Mouse (Mus musculus) liver, embryonic 14.5 days (tissue): ENCODE measurements around the gene Tubb3. TPM values are rescaled to one million over a fixed set of nuclear protein-coding genes. Genes with fewer than 3 reads are reported as not detected.

Experiments
- ATAC-seq: fragments of 200-750 bp; cut with Nextera tagmentation; 2 replicates; pipeline ENCODE4 v1.8.0; 2017; ENCODE audit warnings: moderate number of reproducible peaks, mild to moderate bottlenecking, moderate library complexity; ENCODE audit not compliant: insufficient read depth
- DNase-seq, 3 experiments: peaks; one replicate each; pipeline ENCODE4 v3.0.0-alpha.2; 2012 to 2013; ENCODE audit warnings: low read depth in 3 of 3, low spot score in 3 of 3
- H3K27ac ChIP-seq: fragments of 300-500 bp; sonication (generic); 2 replicates; pipeline ENCODE4 v1.5.1; 2014; ENCODE audit warnings: moderate library complexity, mild to moderate bottlenecking, control low read depth, inconsistent platforms
- H3K27me3 ChIP-seq: fragments of 300-500 bp; sonication (generic); 2 replicates; pipeline ENCODE4 v1.6.1; 2014; ENCODE audit warnings: mild to moderate bottlenecking, low read length, moderate library complexity; ENCODE audit not compliant: control insufficient read depth, insufficient read depth
- H3K36me3 ChIP-seq: fragments of 300-500 bp; sonication (generic); replicated peaks from 2 replicates; pipeline ENCODE4 v1.6.1; 2014; ENCODE audit warnings: low read depth; ENCODE audit not compliant: control insufficient read depth, insufficient read depth
- H3K4me1 ChIP-seq, 2 experiments: fragments of 200-500 bp in 1 of 2; fragments of 300-500 bp in 1 of 2; sonication (generic) in 1 of 2; replicated peaks; 2 replicates each; pipeline ENCODE4 v1.6.1; 2012 to 2014; ENCODE audit warnings: antibody characterized with exemption in 1 of 2, inconsistent platforms in 1 of 2, low read length in 1 of 2; ENCODE audit not compliant: control insufficient read depth in 2 of 2, insufficient read depth in 2 of 2
- H3K4me2 ChIP-seq: fragments of 300-500 bp; sonication (generic); 2 replicates; pipeline ENCODE4 v1.6.1; 2014; ENCODE audit warnings: low read depth, mild to moderate bottlenecking, control low read depth, moderate library complexity
- H3K4me3 ChIP-seq, 2 experiments: fragments of 200-500 bp in 1 of 2; fragments of 300-500 bp in 1 of 2; sonication (generic) in 1 of 2; 2 replicates each; pipeline ENCODE4 v1.5.1; 2012 to 2014; ENCODE audit warnings: low read depth in 2 of 2, low read length in 2 of 2, mild to moderate bottlenecking in 2 of 2, control low read depth in 1 of 2, inconsistent platforms in 1 of 2, moderate library complexity in 1 of 2; ENCODE audit not compliant: insufficient read depth in 1 of 2
- H3K9ac ChIP-seq: fragments of 300-500 bp; sonication (generic); replicated peaks from 2 replicates; pipeline ENCODE4 v1.6.1; 2014; ENCODE audit warnings: mild to moderate bottlenecking, control low read depth, moderate library complexity
- H3K9me3 ChIP-seq: fragments of 300-500 bp; sonication (generic); 2 replicates; pipeline ENCODE4 v1.6.1; 2016; ENCODE audit warnings: low read length, mixed read lengths; ENCODE audit not compliant: control insufficient read depth
- CTCF ChIP-seq: IDR thresholded peaks from 2 replicates; pipeline ENCODE4 v1.5.1; 2016; ENCODE audit warnings: antibody characterized with exemption, low read depth, control low read depth
- EP300 ChIP-seq: IDR thresholded peaks from 2 replicates; pipeline ENCODE4 v1.6.1; 2016; ENCODE audit warnings: antibody characterized with exemption, low read depth
- WGBS: fragments of 180-500 bp; shearing (Covaris S2); extraction: QIAGEN DNeasy Blood & Tissue Kit; methylation state at CpG from one replicate; pipeline ENCODE4 v1.1.7; 2014; ENCODE audit not compliant: insufficient replicate concordance; 5-methylcytosine and 5-hydroxymethylcytosine counted together
- polyA plus RNA-seq, 2 experiments: library from polyadenylated mRNA; depleted of rRNA in 1 of 2; stranded (reverse) in 1 of 2; unstranded in 1 of 2; fragments of >200 nt; fragmentation: Nextera tagmentation in 1 of 2; extraction: Ambion mirVana in 1 of 2; gene quantifications; 2 replicates each; pipeline versions ENCODE4 v1.2.1 to v1.2.3; 2012 to 2014

The Tubb3 gene
- polyA plus RNA-seq, 2 experiments: 0.42 to 0.70 TPM

GRCm38 (mm10) chr8:123415967-123416943 is 5.0 kb downstream of the Tubb3 start:
- Histone ChIP-seq H3K36me3 (no peaks in the 10 kb centered on the region), H3K4me2 (peak overlapping the region; percentile 11; the same call in 1 of the 2 replicates), H3K4me3 (no peak overlapping the region), H3K27ac (no peak overlapping the region), H3K9me3 (no peaks in the 10 kb centered on the region), H3K4me1 (peaks cover 8 to 19% of the 10 kb centered on the region in 2 experiments; a peak in 3 of 4 replicates), H3K9ac (no peak overlapping the region), H3K27me3 (peaks cover 20% of the 10 kb centered on the region)
- 21% methylated on average over 8 of the region's 8 CpGs for WGBS
- DNase-seq (peak in 2 of 3 experiments; percentile 40 to 43), ATAC-seq (peak; percentile 87)
- TF ChIP-seq EP300: peak; percentile 53
- peak; percentile 60 for TF ChIP-seq CTCF

GRCm38 (mm10) chr8:123416944-123417555 is 5.8 kb downstream of the Tubb3 start:
- H3K4me1 ChIP-seq: peaks cover 2 to 14% of the 10 kb centered on the region in 2 experiments; a peak in 3 of 4 replicates
- no peak overlapping the region for H3K4me3 ChIP-seq
- no peak for TF ChIP-seq EP300
- no peak for TF ChIP-seq CTCF
- DNase-seq (no peak), ATAC-seq (no peak)
- peaks cover 12% of the 10 kb centered on the region for H3K27me3 ChIP-seq
- H3K9ac ChIP-seq: no peak overlapping the region
- H3K27ac ChIP-seq: no peak overlapping the region
- H3K36me3 ChIP-seq: no peaks in the 10 kb centered on the region
- no peak overlapping the region for H3K4me2 ChIP-seq
- 47% methylated on average over 8 of the region's 8 CpGs for WGBS
- no peaks in the 10 kb centered on the region for H3K9me3 ChIP-seq

- 47% methylated on average over 4 of the region's 4 CpGs for WGBS
- no peak for TF ChIP-seq CTCF
- no peak for TF ChIP-seq EP300
- no peak overlapping the region for H3K27ac ChIP-seq
Observed at GRCm38 (mm10) chr8:123419711-123420110, 8.5 kb downstream of the Tubb3 start.

GRCm38 (mm10) chr8:123420525-123421281 is 9.5 kb downstream of the Tubb3 start:
- 81% methylated on average over 34 of the region's 34 CpGs for WGBS

More at GRCm38 (mm10) chr8:123419711-123420110, 8.5 kb downstream of the Tubb3 start:
- Histone ChIP-seq H3K9me3 (no peaks in the 10 kb centered on the region), H3K9ac (no peak overlapping the region), H3K4me1 (peaks cover 0 to 7% of the 10 kb centered on the region in 2 experiments; a peak in 2 of 4 replicates), H3K4me3 (no peak overlapping the region), H3K36me3 (no peaks in the 10 kb centered on the region), H3K27me3 (no peaks in the 10 kb centered on the region), H3K4me2 (no peak overlapping the region)
- ATAC-seq: no peak
- DNase-seq: no peak

More at GRCm38 (mm10) chr8:123420525-123421281, 9.5 kb downstream of the Tubb3 start:
- H3K36me3 ChIP-seq: no peaks in the 10 kb centered on the region
- no peak overlapping the region for H3K27ac ChIP-seq
- no peak overlapping the region for H3K9ac ChIP-seq
- H3K4me3 ChIP-seq: no peak overlapping the region
- no peaks in the 10 kb centered on the region for H3K9me3 ChIP-seq
- no peak for ATAC-seq
- DNase-seq: no peak
- H3K4me2 ChIP-seq: no peak overlapping the region
- no peak for TF ChIP-seq EP300
- no peak for TF ChIP-seq CTCF
- peaks cover 0 to 7% of the 10 kb centered on the region in 2 experiments; a peak in 2 of 4 replicates for H3K4me1 ChIP-seq
- H3K27me3 ChIP-seq: no peaks in the 10 kb centered on the region
